Mouse (Mus musculus): ENCODE results near the gene Wdr89. TPM values are rescaled to one million over a fixed set of nuclear protein-coding genes. Genes with fewer than 3 reads are reported as not detected.
A peak's percentile ranks its signal among the peaks of the same experiment; 100 is the strongest.

Wdr89 gene
- total RNA-seq, 2 experiments from 2014 or later: 2.1 to 2.7 TPM

DNA sequence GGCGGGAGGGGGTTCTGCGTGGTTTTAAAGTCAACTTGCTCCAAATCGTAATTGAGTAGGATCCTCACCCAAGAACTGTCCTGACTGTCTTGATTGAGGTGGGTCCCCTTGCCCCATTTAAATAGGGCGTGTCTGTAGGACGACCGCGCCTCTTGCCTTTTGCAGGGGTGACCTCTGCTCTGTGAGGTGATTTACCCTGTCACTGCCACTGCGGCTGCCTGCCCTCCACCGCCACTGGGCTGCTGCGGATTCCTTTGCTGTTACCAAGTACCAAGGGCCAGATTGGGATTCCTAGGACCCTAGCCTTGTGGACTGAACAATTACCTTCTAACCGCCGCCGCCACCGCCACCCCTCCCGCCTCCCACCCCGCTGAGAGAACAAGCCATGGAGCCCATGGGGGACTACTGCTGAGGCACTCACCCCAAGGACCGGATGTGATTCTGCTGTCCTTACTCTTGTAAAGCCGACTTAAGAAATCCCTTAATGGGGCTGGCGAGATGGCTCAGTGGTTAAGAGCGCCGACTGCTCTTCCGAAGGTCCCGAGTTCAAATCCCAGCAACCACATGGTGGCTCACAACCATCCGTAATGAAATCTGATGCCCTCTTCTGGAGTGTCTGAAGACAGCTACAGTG is 53.1 kb downstream of the Wdr89 start:
- DNase-seq (ENCODE audit: low spot score): peak; percentile 6

DNA sequence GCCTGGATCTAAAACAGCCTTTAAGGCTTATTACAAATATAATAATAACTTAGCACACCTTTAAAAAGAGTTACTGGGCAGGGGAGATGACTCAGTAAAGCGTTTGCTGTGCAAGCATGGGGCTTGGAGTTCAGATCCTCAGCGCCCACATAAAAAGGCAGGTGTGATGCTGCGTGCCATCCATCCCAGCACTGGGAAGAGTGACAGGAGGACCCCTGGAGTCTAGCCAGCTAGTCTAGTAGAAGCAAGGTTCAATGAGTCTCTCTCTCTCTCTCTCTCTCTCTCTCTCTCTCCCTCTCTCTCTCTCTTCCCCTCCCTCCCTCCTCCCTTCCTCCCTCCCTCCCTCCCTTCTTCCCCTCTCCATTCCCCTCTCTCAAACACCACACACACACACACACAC is 53.8 kb downstream of the Wdr89 start:
- DNase-seq (ENCODE audit: low spot score): no peak

DNA sequence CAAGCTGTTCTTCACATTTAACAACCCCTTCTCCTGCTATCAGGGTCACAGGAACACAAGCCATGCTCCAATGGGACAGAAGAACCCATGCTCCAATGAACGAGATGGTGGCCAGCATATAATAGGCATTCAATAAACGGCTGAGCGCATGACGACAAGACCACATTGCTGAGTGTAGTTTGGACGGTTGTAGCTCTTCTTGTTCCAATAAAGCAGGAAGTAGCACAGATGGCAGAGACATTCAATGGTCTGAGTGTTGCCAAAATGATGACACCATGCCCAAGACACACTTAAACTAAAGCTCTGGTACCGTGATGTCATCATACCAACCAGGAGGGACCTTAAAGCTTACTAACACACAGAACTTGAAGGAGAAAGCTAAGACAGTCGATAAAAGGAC is 56.6 kb downstream of the Wdr89 start:
- no peak for DNase-seq (ENCODE audit: low spot score)

DNA sequence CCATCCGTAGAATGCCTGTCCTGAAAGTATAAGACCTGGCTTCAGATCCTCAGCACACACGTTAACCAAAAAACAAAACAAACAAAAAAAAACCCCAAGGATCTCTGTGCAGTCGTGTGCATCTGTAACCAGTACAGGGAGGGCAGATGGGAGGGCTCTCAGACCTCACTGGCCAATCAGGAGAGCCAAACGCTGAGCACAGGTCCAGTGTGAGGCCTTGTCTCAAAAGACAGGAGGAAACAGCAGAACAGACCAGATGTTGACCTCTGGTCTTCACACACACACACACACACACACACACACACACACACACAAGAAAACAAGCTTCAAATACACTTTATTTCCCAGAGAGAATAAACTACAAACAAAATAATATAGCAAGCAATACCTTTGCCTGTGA is 69.8 kb downstream of the Wdr89 start:
- peak; percentile 19 for DNase-seq (ENCODE audit: low spot score)

DNA sequence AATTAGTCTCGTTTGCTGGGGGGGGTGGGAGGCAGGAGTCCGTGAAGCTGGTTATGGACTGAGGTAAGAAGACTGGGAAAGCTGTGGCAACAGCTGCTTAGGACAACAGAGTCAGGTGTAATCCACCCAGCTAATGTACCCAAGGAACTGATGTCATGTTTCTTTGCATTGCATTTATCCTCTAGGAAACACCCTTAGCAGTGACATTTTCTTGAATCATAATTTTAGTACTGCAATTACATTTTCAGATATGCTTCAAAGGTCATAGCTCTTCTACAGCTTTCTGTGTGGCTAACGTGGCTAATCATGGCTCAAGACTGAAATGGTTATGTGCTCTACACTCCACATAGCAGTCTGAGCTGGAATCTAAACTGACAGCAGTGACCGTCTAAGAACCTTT is 70.3 kb downstream of the Wdr89 start:
- DNase-seq (ENCODE audit: low spot score): no peak

DNA sequence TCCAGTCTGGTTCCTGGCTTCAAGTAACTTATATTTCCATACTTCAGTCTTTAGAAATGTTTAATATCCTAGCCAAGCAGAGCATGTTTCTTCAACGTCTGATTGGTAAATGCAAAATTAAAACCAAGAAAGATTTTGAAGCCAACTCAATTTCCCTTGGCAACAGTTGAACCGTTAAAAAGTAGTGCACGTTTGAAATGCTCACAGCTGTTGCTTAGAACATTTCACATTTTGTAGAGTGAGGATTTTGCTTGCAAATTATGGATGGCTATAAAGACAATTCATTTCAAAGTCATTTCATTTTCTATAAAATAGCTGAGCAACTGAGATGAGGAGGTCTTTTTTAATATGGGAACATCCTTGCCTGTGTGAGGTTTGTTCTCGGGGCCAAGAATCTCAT is 71.6 kb downstream of the Wdr89 start:
- DNase-seq (ENCODE audit: low spot score): no peak

DNA sequence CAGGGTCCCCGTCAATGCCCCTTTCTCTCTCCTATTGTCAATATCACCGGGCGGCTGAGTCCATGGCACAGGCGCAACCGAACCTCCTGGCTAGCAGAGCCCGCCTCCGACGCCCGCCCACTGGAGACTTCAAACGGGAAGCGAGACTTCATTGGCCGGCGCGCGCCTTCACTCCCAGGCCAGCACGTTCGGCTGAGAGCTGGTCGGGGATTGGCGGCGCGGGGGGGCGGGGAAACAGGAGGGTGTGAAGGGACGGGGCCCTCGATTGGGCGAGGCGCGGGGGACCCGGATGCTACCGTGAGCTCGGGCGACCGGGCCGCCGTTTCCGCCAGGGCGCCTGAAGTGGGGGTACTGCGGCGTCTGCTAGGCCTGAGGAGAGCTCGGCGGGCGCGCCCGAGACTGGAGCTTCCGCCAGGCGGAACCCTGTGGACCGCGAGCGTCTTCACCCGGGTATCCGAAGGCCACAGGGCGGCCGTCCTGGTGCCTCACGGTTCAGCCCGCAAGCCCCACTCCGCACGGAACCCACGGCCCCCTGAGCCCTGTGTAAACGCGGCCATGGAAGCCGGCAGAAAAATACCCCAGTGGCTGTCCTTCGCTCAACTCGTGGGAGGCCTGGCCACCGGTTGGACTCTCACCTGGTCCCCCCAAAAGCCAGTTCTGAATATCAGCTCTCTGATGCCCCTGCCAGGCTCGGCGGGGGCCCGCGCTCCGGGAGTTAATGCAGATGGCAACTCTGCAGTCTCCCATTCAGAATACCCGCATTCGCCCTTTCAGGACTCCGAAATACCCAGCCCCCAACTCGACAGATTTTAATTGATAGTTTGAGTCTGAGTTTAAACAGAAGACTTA is 73.0 kb downstream of the Wdr89 start, which contains the start of gene Ppp2r5e:
TSS of gene Ppp2r5e (minus strand) at position 92 of the 849 bp plus-strand sequence.
- DNase-seq (ENCODE audit: low spot score): peak; percentile 99

DNA sequence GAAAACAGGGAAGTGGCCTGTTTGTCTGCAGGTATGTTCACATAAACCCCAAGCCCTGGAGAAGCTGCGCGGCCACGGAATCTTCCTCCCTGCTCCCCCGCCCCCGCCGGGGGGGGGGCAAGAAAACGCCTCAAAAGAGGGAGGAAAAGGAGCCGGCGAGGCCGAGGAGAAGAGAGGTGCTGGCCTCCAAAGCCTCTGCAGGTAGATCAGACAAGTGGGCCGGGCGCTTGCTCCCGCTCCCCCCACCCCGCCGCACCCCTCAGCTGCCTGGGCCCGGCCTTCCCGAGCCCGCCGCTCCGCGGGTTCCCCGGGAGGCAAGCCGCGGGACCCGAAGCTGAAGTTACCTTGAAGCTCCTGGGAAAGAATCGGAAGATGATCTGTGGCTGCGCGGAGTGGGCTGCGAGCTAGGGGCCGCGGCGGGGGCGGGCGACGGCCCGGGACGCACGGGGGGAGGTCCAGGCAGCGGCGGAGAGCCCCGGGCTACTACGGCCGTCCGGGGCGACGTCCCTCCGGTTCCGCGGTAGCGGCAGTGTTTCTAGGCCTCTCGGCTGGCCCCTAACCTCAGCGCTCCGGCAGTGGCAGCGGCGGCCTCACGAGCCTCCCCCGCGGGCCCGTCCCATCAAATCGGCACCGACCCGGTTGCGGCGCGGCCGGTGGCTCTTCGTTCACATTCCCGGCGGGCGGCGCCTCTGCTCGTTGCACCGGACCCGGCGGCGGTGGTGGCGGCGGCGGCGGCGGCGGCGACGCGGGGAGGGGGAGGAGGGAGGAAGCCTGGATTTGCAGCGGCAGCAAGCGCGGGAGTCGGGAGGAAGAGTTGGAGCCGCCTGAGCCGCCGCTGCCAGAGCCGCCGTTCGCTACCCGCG is 73.8 kb downstream of the Wdr89 start:
- peak; percentile 28 for DNase-seq (ENCODE audit: low spot score)

DNA sequence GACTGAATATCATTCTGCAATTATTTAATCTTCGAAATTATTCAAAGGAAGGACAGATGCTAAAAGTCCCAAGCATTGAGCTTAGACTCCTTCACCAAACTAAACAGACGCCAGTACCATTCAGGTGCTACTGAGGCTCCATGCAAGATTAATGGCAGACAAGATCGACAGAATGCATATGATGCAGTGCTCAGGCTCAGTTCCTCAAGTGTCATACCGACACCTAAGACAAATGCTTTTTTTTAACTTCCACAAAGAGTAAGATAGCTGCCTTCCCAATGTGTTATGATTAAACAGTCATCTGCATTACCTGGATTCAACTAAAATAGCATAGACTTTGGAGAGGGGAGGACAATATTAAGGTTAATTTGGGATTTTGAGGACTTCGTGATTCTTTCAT is 74.9 kb downstream of the Wdr89 start:
- no peak for DNase-seq (ENCODE audit: low spot score)

DNA sequence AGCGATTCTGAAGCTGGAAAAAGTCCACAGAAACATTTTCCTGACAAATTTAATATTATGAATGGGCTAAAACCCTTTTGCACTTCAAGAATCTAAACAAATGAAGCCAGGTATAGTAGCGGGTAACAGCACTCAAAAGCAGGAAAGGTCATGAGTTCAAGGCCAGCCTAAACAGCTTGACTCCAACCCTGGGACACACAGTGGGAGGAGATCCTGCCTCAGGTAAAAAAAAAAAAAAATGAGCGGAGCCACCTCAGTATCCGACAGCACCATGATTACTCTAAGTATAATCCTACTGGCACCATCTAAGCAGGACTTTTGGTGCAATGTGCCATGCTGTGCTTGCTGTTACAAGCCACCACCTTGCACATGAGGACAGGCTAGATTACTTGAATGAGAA is 75.5 kb downstream of the Wdr89 start:
- no peak for DNase-seq (ENCODE audit: low spot score)

DNA sequence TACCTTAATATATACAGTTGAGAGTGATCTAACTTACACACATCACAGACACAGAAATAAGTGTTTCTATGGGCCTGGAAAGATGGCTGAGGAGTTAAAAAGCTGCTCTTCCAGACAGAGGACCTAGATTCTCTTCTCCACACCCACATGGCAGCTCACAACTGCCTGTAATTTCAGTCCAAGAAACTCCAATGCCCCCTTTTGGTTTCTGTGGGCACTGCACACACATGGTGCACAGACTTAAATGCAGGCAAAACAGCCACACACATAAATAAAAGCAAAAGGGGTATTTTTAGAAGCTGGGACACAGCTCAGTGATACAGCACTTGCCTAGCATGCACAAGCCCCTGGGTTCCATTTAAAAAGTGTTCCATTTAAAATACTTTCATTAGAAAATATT is 81.8 kb downstream of the Wdr89 start:
- no peak for DNase-seq (ENCODE audit: low spot score)

DNA sequence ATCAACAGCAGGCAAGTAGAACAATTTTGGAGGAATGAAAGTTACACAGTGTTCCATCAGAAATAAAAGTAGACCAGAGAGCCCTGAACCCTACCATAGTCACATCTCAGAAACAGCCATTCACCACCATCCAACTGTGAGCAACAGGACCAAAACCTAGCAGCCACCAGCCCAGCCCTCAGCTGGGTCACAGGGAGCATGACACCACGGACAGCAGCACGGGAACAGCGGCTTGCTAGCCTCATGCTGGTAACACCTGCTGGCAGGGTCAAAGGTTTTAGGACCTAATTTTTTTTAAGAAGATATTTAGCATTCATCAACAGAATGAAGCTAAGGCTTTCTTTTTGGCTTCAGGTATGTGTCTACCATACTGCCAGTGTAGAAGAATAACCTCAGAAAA is 85.6 kb downstream of the Wdr89 start:
- DNase-seq (ENCODE audit: low spot score): no peak

Other genes with a start within 250 kb of the Wdr89 start
- 10 to 100 TPM; 30.9 to 34.1 TPM for gene Ppp2r5e, start 73.3 kb downstream of the Wdr89 start, total RNA-seq (2021)
- gene Sgpp1, start 66.2 kb upstream of the Wdr89 start, total RNA-seq (2021): 10 to 100 TPM; 12.0 to 13.4 TPM
- 10 to 100 TPM in 1 of 2 experiments, 1 to 10 TPM in 1; 9.1 to 13.9 TPM for gene Syne2, start 148.6 kb upstream of the Wdr89 start, total RNA-seq (2021)